Mouse (Mus musculus) embryo, embryonic 11.5 days (tissue): ENCODE data around the gene Bcl2l15.
A peak's percentile ranks its signal among the peaks of the same experiment; 100 is the strongest.
"Not testable (repeated sequence)": the region's sequence is repeated elsewhere in the genome, so short reads cannot be mapped to it uniquely, and the experiment has no call there.

Experiments
- DNase-seq: peaks from one replicate; pipeline ENCODE4 v3.0.0-alpha.2; 2012; ENCODE audit warnings: low read depth, low spot score

Gene Bcl2l15

DNA sequence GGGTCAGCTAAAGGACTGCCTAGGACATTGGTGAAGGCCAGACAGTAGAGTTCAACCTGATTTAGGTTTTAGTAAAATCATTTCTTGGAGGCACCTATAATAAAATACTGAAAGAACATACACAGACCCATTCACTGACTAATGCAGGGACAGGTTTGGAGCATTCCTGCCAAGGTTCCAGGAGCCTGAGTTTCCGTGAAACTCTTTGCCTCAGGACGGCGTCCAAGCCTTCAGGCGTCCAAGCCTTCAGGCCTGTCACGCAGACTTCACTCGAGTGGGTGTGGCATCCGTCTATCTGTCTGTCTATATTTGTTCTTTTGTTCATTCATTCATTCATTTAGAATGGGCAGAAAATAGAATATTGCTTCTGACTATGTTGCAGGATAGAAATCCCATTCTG is 1.3 kb upstream of the Bcl2l15 start:
- no peak for DNase-seq

DNA sequence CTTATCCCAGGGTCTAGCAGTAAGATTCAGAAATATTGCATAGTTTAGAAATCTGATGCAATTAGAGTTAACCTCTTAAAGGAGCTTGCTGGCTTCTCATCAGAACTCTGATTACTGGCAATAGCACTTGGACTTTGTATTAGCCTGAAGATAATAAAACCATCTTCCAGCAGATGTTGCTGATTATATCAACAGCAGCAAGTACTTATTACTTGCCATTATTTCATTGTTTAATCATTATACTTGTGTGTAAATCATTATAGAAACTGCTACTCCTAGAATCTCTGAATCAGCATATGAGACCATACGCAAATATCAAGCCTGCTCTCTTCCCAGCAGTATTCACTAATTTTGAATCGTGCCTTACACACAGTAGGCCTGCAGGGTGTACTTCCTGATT is 1.6 kb downstream of the Bcl2l15 start:
- DNase-seq, result no peak

DNA sequence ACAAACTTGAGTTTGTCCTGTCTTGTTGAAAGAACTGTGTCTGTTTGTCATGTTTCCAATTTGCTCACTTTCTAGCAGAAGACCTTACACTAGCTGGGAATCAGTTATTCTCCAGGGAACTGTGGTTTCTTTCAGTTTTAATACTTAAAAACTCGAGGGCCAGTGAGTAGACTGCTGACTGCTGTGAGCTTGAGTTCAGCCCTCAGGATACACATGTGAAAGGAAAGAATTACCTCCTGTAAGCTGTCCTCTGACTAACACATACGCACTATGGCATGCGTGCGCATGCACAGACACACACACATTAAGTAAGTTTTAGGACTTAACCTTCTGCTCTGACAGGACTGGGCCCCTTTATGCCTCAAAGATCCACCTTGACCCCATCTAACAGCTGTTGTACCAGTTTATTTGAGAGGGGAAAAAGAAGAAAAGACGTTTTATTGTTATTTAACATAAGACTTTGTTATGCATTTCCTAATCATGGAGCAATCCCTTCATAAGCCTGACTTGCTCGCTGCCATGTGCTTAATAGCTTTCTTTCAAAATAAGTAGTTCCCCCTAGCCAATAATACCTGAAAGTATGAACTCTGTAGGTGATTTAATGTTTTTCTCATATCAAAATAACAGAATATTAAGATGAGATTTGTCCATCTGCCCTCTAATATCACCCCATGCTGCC is 3.0 kb downstream of the Bcl2l15 start:
- DNase-seq, result no peak

DNA sequence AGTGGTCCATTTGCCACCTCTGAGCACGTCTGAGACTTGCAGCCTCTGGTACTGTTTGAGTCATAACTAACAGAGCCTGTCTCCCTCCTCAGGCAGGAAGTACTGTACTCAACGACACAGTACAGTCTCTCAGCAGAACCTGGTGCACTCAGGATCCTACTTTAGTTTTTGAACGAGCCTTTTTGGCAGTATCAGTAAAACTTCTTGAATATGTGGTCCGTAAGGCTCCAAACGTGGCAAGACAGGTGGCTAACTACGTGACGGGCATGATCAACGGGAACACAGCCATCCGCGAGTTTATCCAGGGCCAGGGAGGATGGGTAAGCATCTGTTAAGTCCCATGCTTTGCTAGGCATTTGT is 3.5 kb downstream of the Bcl2l15 start:
- no peak for DNase-seq

DNA sequence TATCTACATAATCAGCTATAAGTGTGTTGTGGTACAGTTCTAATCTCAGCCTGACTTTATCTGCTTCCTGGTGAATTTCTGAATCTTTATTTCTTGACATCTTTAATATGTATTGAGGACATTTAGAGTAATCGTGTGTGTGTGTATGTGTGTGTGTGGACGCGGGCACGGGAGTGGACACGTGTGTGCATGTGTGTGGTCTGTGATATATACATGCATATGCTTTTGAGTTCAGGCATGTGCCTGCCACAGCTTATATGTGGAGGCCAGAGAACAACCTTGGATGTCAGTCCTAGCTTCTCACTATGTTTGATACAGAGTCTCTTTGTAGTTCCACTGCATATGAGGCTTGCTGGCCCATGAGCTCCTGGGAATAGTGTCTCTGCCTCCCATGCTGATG is 4.1 kb downstream of the Bcl2l15 start:
- DNase-seq, result no peak

DNA sequence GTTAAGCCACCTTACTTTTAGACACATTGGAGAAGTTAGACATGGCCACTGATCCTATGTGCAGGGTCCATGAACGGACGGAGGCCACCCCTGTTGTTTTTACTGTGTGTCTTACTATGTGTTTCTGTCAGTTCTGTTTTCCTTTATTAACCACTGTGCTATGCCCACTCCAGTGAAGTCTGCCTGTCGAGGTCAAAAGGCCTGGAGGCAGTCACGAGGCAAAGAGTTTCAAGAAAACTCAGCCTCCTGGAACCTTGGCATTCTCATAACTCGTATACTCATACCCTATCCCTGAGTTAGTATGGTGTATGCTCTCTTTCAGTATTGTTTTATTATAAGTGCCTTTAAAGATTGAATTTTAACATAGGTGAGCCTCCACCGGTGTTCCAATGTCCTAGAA is 7.3 kb downstream of the Bcl2l15 start:
- DNase-seq, result no peak

DNA sequence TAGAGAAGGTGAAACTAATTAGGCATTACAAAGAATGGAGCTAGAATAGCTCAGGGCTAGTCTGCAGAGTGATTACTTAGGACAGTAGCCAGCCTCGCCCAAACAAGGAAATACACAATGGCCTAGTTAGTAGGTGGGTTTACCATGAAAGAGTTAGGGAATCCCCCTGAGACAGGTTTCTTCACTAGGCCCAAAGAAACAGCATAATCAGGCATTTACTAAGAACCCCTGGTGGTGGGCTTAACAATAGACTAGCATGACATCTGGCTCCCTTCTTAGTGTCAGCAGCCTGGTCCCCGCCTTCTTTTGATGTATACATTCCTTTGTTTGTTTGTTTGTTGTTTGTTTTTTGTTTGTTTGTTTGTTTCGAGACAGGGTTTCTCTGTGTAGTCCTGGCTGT is 7.8 kb downstream of the Bcl2l15 start:
- not testable (repeated sequence) for DNase-seq

DNA sequence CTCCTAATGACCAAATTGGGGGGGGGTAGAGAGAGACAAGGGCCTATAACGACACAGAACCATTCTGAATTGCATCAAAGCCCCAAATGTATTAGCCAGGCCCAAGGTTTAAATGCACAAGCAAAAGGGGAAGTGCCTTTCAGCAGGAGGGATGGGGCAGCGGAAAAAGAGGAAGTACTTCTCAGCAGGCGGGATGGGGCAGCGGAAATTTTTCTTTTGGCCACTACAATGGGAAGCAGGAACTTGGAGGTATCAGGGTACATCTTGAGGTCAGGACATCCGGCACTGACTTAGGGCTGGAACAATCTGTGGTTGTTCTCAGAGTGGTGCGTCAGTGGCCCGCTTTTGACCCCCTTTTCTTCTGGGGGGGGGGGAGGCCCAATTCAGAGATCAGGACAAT is 8.5 kb downstream of the Bcl2l15 start:
- DNase-seq, result not testable (repeated sequence)

DNA sequence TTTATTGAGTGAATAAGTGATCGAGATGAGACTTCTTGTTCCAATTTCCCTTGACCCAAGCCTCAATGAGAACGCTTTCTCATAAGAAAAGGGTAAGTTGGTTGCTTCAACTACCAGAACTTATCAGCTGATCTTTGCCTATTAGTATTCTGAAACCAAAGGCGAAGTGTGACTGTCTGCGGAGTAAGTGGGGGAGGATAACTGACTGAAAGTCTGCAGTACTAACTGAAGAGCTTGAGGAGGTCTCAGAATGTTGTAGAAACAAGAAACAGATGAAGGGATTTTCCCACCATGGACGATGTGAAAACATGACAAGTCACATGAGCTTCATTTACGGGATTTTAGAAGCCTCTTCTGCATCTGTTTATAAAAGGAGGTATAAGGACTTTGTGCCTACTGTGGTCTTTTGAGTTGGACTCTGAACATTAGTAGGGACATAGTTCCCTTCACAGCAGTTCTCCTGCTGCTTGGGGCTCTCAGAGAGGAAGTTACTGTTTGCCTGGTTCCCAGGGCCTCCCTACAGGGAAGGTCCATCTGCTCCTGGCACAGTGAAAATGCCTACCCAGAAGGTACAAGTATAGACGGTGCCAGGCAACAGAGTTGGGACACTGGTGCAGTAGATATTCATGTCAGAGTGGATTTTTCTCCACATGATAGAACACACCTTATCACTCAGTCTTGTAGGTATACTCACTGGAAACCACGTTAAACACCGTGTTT is 18.4 kb downstream of the Bcl2l15 start:
- no peak for DNase-seq

DNA sequence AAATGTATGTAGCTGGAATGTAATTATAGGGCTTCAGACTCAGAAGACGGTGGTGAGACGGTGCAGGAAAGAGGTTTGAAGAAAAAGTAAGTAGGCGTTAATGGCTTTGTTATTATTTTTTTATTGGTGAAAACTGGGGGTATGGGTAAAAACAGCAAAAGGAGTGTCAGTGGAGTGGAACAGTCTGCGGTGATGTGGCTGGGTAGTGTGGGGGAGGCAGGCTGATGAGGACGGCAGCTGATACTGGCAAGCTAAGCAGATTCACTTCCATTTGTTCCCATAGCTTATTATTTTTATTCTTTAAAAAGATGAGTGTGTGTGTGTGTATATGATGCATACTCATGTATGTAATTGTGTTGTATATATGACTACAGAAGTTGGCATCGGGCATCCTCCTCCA is 19.1 kb downstream of the Bcl2l15 start:
- no peak for DNase-seq

DNA sequence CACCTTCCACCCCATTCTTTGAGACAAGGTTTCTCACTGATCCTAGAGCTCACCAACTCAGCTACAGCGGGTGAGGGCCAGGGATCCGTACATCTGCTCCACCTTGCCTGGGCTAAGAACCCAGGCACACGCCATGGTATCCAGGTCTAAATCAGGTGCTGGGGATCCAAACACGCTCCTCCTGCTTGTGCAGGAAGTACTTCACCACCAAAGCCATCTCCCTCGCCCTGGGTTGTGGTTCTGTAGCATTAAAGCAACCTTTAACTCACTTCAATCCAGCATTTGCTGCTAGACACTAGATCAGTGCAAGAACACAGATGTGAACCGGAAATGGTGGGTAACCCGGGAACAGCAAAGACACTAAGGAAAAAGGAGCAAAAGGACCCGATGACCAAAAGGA is 19.5 kb downstream of the Bcl2l15 start:
- DNase-seq, result no peak

DNA sequence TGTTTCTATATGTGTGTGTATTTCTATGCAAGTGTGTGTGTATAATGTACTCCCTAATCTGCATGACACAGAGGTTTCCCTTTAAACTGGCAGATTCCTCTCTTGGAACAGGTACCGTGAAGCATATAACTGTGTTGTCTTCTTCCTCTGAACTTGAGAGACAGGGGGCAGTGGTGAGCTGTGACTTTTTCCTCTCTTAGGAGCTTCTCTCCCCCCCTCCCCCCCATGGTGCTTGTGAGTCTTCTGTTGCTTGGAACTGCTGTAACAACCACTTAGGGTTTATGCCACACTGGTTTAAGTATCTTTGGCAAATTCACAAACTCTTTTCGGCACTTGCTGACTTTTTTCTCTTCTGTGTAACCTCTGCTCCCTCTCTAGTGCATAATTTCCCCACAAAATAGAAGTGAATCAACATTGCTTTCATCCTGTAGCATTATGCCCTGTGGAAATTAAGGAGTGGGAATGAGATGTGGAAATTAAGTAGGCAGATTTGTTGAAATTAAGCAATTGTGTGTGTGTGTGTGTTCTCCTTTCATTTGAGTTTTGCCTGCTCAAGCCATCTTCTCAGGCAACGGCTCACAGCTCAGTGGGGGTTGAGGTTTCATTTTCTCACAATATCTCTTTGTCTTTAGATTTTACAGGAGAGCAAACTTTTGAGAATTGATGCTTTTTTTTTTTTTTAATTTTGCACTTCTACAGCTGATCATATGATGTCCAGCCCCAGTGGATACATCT is 20.3 kb downstream of the Bcl2l15 start:
- peak; percentile 13 for DNase-seq

DNA sequence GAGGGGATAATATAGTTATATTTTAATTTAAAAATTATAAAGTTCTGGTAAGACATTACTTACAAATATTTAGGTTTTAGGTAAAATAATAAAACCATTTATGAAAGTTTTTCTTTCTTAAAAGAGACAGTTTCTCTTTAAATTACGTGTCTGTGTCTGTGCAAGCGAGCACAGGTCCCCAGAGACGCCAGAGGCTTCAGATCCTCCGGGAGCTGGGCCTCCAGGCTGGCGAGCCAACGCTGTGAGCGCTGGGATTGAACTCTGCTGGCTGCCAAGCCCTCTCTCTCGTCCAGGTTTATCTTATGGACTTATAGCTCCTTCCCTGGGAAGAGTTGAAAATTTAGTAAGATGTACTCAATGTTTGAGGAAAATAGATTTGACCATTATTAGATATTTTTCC is 21.4 kb downstream of the Bcl2l15 start:
- no peak for DNase-seq

DNA sequence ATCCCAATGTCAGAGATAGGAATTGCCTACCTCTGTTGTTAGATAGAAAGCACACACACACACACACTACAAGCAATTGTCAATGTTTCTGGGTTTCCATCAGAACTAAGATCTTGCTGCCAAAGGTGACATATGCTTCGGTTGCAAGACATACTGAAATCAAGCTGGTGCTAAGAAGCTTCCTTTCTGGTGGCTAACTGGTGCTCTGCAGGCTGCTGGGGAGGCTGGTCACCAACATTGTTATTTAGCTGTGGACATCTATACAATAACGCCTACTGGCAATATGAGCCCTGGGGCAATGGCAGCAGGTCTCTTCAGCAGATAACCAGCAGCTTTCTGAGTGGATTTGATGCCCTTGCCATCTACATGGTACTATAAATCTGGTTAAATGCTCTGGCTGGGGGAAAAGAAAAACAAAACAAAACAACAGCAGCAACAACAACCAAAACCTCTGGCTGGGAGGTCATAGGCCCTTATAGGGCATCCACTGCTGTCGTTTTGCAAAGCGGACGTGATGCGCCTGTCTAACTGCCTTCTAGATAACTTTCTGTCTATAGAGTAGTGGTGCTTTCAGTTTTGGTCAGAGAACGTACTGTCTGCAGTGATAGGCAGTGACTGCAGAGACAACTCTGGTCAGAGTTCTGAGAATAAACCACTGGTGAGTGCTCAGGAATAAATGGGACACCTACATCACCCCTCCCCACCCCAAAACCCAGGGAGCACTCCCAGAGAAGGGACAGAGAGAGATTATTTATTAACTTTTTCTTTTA is 24.8 kb downstream of the Bcl2l15 start:
- no peak for DNase-seq

DNA sequence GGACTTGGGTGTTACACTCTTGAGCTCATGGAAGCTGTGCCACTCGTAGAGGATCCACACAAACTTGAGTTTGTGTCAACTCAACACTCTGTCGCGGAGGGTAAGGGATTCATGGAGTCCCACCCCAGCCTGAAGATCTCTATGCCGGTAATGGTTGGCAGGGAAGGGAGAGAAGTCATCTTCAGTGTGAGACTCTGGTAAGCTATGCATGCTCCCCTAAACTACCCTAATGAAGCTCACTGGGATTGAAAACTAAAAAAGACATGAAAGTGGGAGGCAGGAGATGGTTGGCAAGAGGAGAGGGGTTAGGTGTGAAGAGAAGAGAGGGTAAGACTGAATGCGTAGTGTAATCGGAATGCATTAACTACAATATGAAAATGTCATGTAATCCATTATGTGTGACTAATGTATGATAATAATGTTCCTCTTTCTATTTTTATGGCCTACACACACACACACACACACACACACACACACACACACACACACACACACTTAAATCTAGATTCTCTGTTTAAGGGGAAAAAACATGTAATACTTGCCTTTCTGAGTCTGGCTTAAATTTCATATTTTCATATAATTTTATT is 25.7 kb downstream of the Bcl2l15 start:
- DNase-seq, result no peak

DNA sequence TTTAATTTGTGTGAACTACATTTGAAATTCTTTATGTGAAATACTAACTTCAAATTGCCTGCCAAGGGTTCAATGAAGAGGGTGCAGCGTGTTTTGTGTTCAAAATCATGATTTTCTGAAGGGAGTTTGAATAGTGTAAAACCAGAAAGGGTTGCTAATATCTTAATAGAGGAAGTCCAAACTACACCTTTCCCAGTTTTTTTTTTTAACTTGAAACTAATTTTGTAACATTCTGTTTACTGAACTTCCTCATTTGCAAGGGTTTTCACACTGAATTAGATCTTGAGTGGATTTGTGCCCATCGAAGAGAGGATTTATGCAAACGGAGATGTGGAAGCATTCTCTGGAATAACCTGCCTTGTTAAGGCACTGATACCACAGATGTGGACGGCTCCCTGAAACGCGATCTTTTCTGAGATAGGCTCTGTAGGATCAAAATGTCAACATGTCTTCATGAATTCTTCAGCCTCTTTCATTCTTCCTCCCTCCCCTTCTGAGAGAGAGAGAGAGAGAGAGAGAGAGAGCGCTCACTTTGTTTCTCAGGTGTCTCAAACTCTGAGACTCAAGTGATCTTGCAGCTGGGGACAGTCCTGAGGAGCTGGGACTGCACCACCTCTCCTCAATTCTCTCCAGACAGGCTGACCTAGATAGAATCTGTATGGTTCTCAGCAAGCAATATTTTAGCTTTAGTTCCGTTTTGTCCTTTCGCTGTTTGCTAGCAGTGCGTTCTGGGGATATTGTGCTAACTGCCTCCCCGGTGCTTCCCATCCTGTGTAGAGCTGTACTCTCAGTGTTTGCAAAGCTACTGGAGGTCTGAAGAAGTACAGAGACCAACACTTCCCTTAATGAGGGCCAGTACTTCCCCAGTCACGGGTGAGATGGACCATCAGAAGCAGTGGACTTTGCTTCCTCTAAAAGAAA is 26.7 kb downstream of the Bcl2l15 start, which contains the start of gene Ptpn22:
TSS of gene Ptpn22 (plus strand) at position 915 of the 921 bp plus-strand sequence.
- no peak for DNase-seq

DNA sequence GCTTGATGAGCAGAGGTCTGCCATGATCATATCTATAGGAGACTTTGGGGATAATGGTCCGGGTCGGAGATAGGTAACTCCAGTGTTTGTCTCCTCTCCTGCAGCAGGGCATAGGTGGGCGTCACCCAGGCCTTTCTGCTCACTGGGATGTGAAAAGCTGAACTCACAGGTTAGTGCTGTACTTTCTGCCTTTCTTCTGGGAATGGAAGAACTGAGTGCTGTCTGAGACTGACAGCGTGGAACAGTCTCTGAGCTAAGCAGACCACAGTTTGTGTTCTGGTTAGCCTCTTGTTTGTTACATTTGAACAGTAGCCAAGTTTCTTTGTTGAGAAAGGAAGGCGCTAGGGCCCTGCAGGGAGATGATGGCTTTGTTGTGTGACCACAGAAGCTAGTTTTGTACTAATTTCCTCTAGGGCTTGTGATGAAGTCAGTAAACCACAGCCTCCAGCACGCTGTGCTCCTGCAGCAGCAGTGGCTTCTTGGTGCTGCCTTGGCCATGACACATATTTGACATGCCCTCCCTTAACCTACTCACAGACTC is 27.5 kb downstream of the Bcl2l15 start:
- no peak for DNase-seq

DNA sequence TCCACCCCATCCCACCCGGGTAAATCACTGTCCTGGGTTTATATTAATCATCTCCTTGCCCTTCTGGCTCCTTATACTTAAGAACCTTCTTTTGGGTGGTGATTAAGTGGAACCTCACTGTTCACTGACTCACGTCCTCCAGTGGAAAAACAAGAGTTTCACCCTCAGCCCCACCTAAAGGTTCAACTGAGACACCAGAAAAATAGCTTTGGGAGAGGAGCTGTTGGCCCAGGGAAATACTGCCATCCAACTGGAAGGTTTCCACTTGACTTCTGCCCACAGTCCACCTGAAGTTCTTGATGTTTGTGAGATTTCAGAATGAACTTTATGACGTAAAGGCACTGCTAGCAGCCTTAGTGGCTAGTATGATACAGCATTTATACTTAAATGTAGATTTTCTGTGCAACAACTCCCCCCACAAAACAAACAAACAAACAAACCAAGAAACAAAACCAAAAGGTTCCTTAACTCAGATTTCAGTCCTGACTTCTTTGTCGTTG is 30.4 kb downstream of the Bcl2l15 start:
- DNase-seq, result no peak

DNA sequence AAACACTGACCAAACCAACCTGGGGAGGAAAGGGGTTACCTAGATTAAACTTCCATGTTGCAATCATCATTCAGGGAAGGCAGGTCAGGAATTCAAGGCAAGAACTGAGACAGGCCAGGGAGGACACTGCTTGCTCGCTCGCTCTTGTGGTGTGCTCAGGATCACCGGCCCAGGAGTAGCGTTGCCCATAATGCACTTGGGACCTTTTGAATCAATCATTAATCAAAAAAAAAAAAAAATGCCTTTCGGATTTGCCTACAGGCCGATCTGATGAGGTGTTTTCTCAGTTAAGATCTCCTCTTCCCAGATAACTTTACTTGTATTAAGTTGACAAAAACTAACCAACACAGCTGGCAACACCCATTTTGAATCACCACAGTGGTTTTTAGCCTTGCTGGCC is 31.8 kb downstream of the Bcl2l15 start:
- DNase-seq, result no peak

DNA sequence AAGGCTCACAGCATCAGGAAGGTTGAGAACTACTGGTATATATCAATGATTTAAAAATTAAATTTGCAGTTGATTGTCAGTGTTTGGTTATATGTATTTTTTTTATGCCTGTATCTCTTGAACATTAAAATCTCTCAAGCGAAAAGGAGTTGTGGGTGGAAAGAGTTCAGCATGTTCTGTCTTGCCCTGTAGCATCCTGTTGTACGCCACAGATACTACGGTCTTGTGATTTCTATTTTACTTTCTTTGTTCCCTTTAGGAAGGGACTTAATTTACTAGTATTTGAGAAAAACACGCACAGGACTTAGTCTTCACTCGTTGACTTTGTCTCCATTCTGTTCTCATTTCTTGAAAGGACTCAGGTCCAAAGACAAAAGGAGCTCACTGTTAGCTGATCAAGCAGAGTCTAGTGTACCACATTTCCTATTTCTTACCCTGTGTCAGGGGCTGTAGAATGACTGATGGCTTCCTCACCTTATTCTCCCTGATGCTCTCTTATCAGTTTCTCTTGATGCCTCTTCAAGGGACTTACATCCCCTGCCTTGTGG is 35.1 kb downstream of the Bcl2l15 start:
- DNase-seq, result no peak
